Mouse (Mus musculus) brain, embryonic 14.5 days (tissue): Measurements from ENCODE around the gene Tmem72.

Experiments
- CTCF ChIP-seq: fragments of 200-500 bp; IDR thresholded peaks from 2 replicates; pipeline ENCODE4 v1.5.1; 2012; ENCODE audit warnings: inconsistent platforms, mild to moderate bottlenecking, moderate library complexity, borderline replicate concordance; ENCODE audit not compliant: insufficient read depth, insufficient read length; ENCODE audit errors: extremely low read depth
- POLR2A ChIP-seq: fragments of 200-500 bp; IDR thresholded peaks from 2 replicates; pipeline ENCODE4 v1.6.1; 2012; ENCODE audit warnings: mild to moderate bottlenecking, inconsistent platforms, borderline replicate concordance; ENCODE audit not compliant: poor library complexity, insufficient read depth, insufficient read length, severe bottlenecking; ENCODE audit errors: extremely low read depth

GRCm38 (mm10) chr6:116653191-116653590, 63.5 kb downstream of the Tmem72 start:
- TF ChIP-seq CTCF (no peak), POLR2A (no peak)
